Mouse (Mus musculus) CH12.LX (cell line): ENCODE measurements around the gene Arl15. TPM values are rescaled to one million over a fixed set of nuclear protein-coding genes. Genes with fewer than 3 reads are reported as not detected.

Source experiments
- DNase-seq: peaks from one replicate; pipeline ENCODE4 v3.0.0-alpha.2; 2013; ENCODE audit errors: extremely low read depth
- H3K27ac ChIP-seq: 2 replicates; pipeline ENCODE4 v1.5.1; 2012; ENCODE audit warnings: low read depth, mild to moderate bottlenecking, control low read depth, moderate library complexity; ENCODE audit not compliant: insufficient read depth
- H3K27me3 ChIP-seq: replicated peaks from 2 replicates; pipeline ENCODE3; 2012; ENCODE audit warnings: inconsistent platforms
- H3K36me3 ChIP-seq, 2 experiments: replicated peaks in 1 of 2; 2 replicates each; pipeline versions ENCODE3 to v1.6.1; 2012; ENCODE audit warnings: inconsistent platforms in 1 of 2, low read length in 1 of 2, mild to moderate bottlenecking in 1 of 2, mixed read lengths in 1 of 2, moderate library complexity in 1 of 2; ENCODE audit not compliant: control insufficient read depth in 1 of 2, insufficient read depth in 1 of 2
- H3K4me1 ChIP-seq, 2 experiments: 2 replicates each; pipeline ENCODE4 v1.6.1; 2012; ENCODE audit warnings: inconsistent platforms in 1 of 2, moderate library complexity in 1 of 2; ENCODE audit not compliant: insufficient read depth in 2 of 2, control insufficient read depth in 1 of 2
- H3K4me2 ChIP-seq: 2 replicates; pipeline ENCODE4 v1.6.1; 2012; ENCODE audit warnings: low read depth, mild to moderate bottlenecking, control low read depth; ENCODE audit not compliant: poor library complexity, insufficient read depth, severe bottlenecking
- H3K4me3 ChIP-seq, 3 experiments: fragments of 150-350 bp in 1 of 3; sonication (generic) in 1 of 3; replicated peaks in 1 of 3; 2 replicates each; pipeline versions ENCODE3 to v1.5.1; 2011 to 2012; ENCODE audit warnings: low read depth in 2 of 3, low read length in 2 of 3, mild to moderate bottlenecking in 2 of 3, moderate library complexity in 2 of 3, control low read depth in 1 of 3, improper control_type of control experiment in 1 of 3, inconsistent platforms in 1 of 3, mixed read lengths in 1 of 3; ENCODE audit not compliant: poor library complexity in 1 of 3
- H3K79me2 ChIP-seq: replicated peaks from 2 replicates; pipeline ENCODE4 v1.6.1; 2012; ENCODE audit warnings: mild to moderate bottlenecking, moderate library complexity; ENCODE audit not compliant: control insufficient read depth, poor library complexity, insufficient read depth, severe bottlenecking; ENCODE audit errors: extremely low read depth
- H3K9ac ChIP-seq: 2 replicates; pipeline ENCODE4 v1.6.1; 2012; ENCODE audit warnings: low read depth, mild to moderate bottlenecking, control low read depth, moderate library complexity; ENCODE audit not compliant: insufficient read depth
- H3K9me3 ChIP-seq: replicated peaks from 2 replicates; pipeline ENCODE3; 2012; ENCODE audit warnings: low read length, inconsistent platforms, mixed read lengths
- CHD1 ChIP-seq: IDR thresholded peaks from 2 replicates; pipeline ENCODE4 v1.6.1; 2012; ENCODE audit warnings: low read depth, low read length, improper control_type of control experiment, inconsistent platforms
- CHD2 ChIP-seq: IDR thresholded peaks from 2 replicates; pipeline ENCODE4 v1.6.1; 2011; ENCODE audit warnings: low read length, improper control_type of control experiment
- CTCF ChIP-seq, 2 experiments: IDR thresholded peaks in 1 of 2; conservative IDR thresholded peaks in 1 of 2; 2 replicates each; pipeline ENCODE4 v1.5.1; 2011 to 2012; ENCODE audit warnings: low read depth in 2 of 2, low read length in 2 of 2, improper control_type of control experiment in 1 of 2, inconsistent platforms in 1 of 2, mild to moderate bottlenecking in 1 of 2, moderate library complexity in 1 of 2
- ELF1 ChIP-seq: IDR thresholded peaks from 2 replicates; pipeline ENCODE4 v1.6.1; 2014; ENCODE audit warnings: low read depth, mild to moderate bottlenecking, inconsistent platforms, low read length, improper control_type of control experiment
- EP300 ChIP-seq: IDR thresholded peaks from 2 replicates; pipeline ENCODE4 v1.6.1; 2011; ENCODE audit warnings: low read length, improper control_type of control experiment
- GABPA ChIP-seq: IDR thresholded peaks from 2 replicates; pipeline ENCODE4 v1.6.1; 2012; ENCODE audit warnings: low read depth, low read length, improper control_type of control experiment, inconsistent platforms; ENCODE audit not compliant: insufficient replicate concordance
- HCFC1 ChIP-seq: IDR thresholded peaks from 2 replicates; pipeline ENCODE4 v1.6.1; 2012; ENCODE audit warnings: low read depth, mild to moderate bottlenecking, inconsistent platforms, low read length, improper control_type of control experiment
- IRF4 ChIP-seq: IDR thresholded peaks from 2 replicates; pipeline ENCODE4 v1.6.1; 2014; ENCODE audit warnings: low read depth, mild to moderate bottlenecking, inconsistent platforms, low read length, improper control_type of control experiment
- JUN ChIP-seq: IDR thresholded peaks from 2 replicates; pipeline ENCODE4 v1.6.1; 2011; ENCODE audit warnings: low read depth, mild to moderate bottlenecking, low read length, improper control_type of control experiment, moderate library complexity; ENCODE audit not compliant: insufficient read depth
- JUND ChIP-seq: conservative IDR thresholded peaks from 2 replicates; pipeline ENCODE4 v1.6.1; 2011; ENCODE audit warnings: low read depth, low read length, improper control_type of control experiment
- NELFE ChIP-seq: IDR thresholded peaks from 2 replicates; pipeline ENCODE4 v1.6.1; 2011; ENCODE audit warnings: low read depth, low read length, improper control_type of control experiment
- NRF1 ChIP-seq: IDR thresholded peaks from 2 replicates; pipeline ENCODE4 v1.6.1; 2014; ENCODE audit warnings: low read depth, mild to moderate bottlenecking, inconsistent platforms, low read length, improper control_type of control experiment, moderate library complexity
- PAX5 ChIP-seq: IDR thresholded peaks from 2 replicates; pipeline ENCODE4 v1.6.1; 2012; ENCODE audit warnings: low read length, inconsistent platforms, mixed read lengths
- POLR2A ChIP-seq: IDR thresholded peaks from 2 replicates; pipeline ENCODE4 v1.6.1; 2011; ENCODE audit warnings: low read depth, mild to moderate bottlenecking, improper control_type of control experiment, low read length
- RAD21 ChIP-seq: IDR thresholded peaks from 2 replicates; pipeline ENCODE4 v1.6.1; 2011; ENCODE audit warnings: low read depth, mild to moderate bottlenecking, low read length, improper control_type of control experiment, moderate library complexity
- RCOR1 ChIP-seq: conservative IDR thresholded peaks from 2 replicates; pipeline ENCODE4 v1.6.1; 2012; ENCODE audit warnings: low read depth, mild to moderate bottlenecking, inconsistent platforms, low read length, improper control_type of control experiment
- SIN3A ChIP-seq: IDR thresholded peaks from 2 replicates; pipeline ENCODE4 v1.6.1; 2012; ENCODE audit warnings: low read length, improper control_type of control experiment, inconsistent platforms
- TBP ChIP-seq: conservative IDR thresholded peaks from 2 replicates; pipeline ENCODE4 v1.6.1; 2011; ENCODE audit warnings: low read depth, low read length, improper control_type of control experiment
- ZC3H11A ChIP-seq: IDR thresholded peaks from 2 replicates; pipeline ENCODE4 v1.6.1; 2012; ENCODE audit warnings: low read depth, mild to moderate bottlenecking, inconsistent platforms, low read length, improper control_type of control experiment
- ZKSCAN1 ChIP-seq: IDR thresholded peaks from 2 replicates; pipeline ENCODE4 v1.6.1; 2012; ENCODE audit warnings: low read depth, inconsistent platforms, low read length, improper control_type of control experiment, borderline replicate concordance
- dilution Hi-C: fragments of 300-500 bp; cut with MboI; formaldehyde crosslinking; loops from 2 replicates; pipeline ENCODE4 v1.14.3; 2020; ENCODE audit warnings: low sequenced_read_pairs; ENCODE audit not compliant: extremely low pct_unique_long_range_greater_than_20kb, extremely low pct_ligation_motif_present
- in situ Hi-C: fragments of 300-500 bp; cut with MboI; formaldehyde crosslinking; loops from 3 replicates; pipeline ENCODE4 v1.14.3; 2019; ENCODE audit warnings: low sequenced_read_pairs, low pct_ligation_motif_present, low pct_unique_long_range_greater_than_20kb, mixed read lengths
- polyA plus RNA-seq: library from polyadenylated mRNA; unstranded; fragments of >175 nt; gene quantifications from 2 replicates; pipeline ENCODE4 v1.2.1, GENCODE M21; 2012; ENCODE audit warnings: low read depth; ENCODE audit not compliant: insufficient read length
- total RNA-seq, 2 experiments: library from RNA; depleted of rRNA; stranded (reverse); fragments of 300-350 nt in 1 of 2; fragments of >200 nt in 1 of 2; gene quantifications; 2 replicates each; pipeline ENCODE4 v1.2.3; 2012 to 2014

Arl15 gene
- total and polyA plus RNA-seq, 3 experiments = 2.2 to 5.2 (median 4.8) TPM

GRCm38 (mm10) chr13:114080491-114080890 is 286.2 kb downstream of the Arl15 start:
- TF ChIP-seq RAD21 (no peak), CTCF (conservative IDR thresholded peaks at IDR 0.05 in 1 of 2, IDR thresholded peaks at IDR 0.05 in 1 of 2; ENCODE audit: low read depth in 2 of 2, low read length in 2 of 2) (no peak), NRF1 (no peak), GABPA (no peak), NELFE (no peak), POLR2A (no peak), RCOR1 (no peak), PAX5 (no peak), IRF4 (no peak), JUN (no peak), ZC3H11A (no peak), ZKSCAN1 (no peak), HCFC1 (no peak)
- no peak overlapping the region for H3K27ac ChIP-seq
- no peak overlapping the region for H3K4me3 ChIP-seq
- no peaks in the 10 kb centered on the region for H3K79me2 ChIP-seq
- no peaks in the 10 kb centered on the region for H3K27me3 ChIP-seq
- H3K9ac ChIP-seq = no peak overlapping the region
- H3K9me3 ChIP-seq = no peaks in the 10 kb centered on the region
- peaks cover 0 to 21% of the 10 kb centered on the region in 2 experiments; a peak in 2 of 4 replicates for H3K4me1 ChIP-seq
- DNase-seq = no peak
- dilution Hi-C loops (no loop called here), in situ Hi-C loops (loop anchor here (25.0 kb wide), 2 partner anchors 193 to 407 kb away; no protein-coding TSS in a partner anchor)
- H3K36me3 ChIP-seq = peaks cover 0 to 5% of the 10 kb centered on the region in 2 experiments
- H3K4me2 ChIP-seq = no peak overlapping the region

- Histone ChIP-seq H3K4me1 (peaks cover 0 to 32% of the 10 kb centered on the region in 2 experiments; a peak in 2 of 4 replicates), H3K4me2 (no peak overlapping the region), H3K36me3 (peaks cover 0 to 13% of the 10 kb centered on the region in 2 experiments), H3K27ac (no peak overlapping the region), H3K9me3 (no peaks in the 10 kb centered on the region), H3K27me3 (no peaks in the 10 kb centered on the region), H3K4me3 (no peak overlapping the region), H3K79me2 (no peaks in the 10 kb centered on the region), H3K9ac (no peak overlapping the region)
- dilution Hi-C loops (no loop called here), in situ Hi-C loops (loop anchor here (25.0 kb wide), 2 partner anchors 196 to 404 kb away; no protein-coding TSS in a partner anchor)
- DNase-seq = no peak
- TF ChIP-seq EP300 (no peak), TBP (no peak), JUND (no peak), CHD1 (no peak), JUN (no peak), NRF1 (no peak), ELF1 (no peak), CHD2 (no peak), SIN3A (no peak)
These were observed 289.3 kb downstream of the Arl15 start for GRCm38 (mm10) chr13:114083570-114084138.
